Mouse (Mus musculus): ENCODE data around the gene Nln. TPM values are rescaled to one million over a fixed set of nuclear protein-coding genes. Genes with fewer than 3 reads are reported as not detected.

The Nln gene
- polyA plus RNA-seq, 1 experiment from 2014 or later: 25.2 TPM

DNA sequence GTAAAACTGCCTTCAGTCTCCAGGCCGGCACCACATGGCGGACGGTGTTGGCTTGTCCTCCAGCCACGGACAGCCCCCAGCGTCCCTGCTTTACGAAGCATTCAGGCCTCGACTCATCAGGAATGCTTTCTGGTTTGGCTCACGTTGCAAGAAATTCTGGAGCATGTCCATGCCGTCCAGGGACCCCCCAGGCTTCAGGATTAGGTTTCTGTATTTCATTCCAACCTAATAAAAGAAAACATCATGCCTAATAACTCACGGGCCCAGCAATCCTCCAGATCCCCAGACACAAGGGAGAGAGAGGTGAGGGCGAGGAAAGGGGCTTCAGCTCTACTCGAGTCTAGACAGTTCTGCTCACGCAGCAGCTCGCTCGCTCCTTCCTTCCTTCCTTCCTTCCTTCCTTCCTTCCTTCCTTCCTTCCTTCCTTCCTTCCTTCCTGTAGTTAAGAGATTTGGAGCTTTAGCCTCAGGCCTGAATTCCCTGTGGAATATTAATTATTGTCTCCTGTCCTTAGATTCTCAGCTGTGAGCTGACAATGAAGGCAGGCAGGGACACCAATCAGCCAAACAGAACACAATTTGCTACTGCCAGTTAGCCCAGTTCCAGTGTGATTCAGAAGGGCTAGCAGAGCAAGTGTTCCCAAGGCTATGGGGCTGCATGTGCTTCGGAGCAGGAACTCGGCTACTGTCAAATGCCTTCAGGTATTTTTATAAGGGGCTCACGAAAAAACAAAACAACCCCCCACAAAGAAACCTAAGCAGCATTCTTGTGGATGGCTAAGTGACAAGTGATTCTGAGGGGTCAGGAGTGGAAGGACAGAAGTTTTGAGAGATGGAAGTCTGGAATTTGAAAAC lies 84.3 kb downstream of the Nln start:
- H3K4me2 ChIP-seq (ENCODE audit: low read depth): no peak overlapping the region
- ATAC-seq (ENCODE audit: insufficient read depth, low FRiP score, low TSS enrichment) (no peak), DNase-seq (ENCODE audit: low spot score) (peak; percentile 36)
- no peaks in the 10 kb centered on the region for H3K27me3 ChIP-seq (ENCODE audit: control insufficient read depth, insufficient read depth, low read length)
- no peak overlapping the region for H3K4me3 ChIP-seq (ENCODE audit: low read depth, low read length)
- no peaks in the 10 kb centered on the region for H3K4me1 ChIP-seq (ENCODE audit: control insufficient read depth, insufficient read depth, low read length)
- no peaks in the 10 kb centered on the region; the same call in 1 of the 2 replicates for H3K36me3 ChIP-seq (ENCODE audit: control insufficient read depth, insufficient read depth, low read length)
- 68% methylated on average over 18 of the region's 18 CpGs for WGBS
- no peak overlapping the region for H3K27ac ChIP-seq (ENCODE audit: low read depth, low read length)
- H3K9ac ChIP-seq (ENCODE audit: low read length): no peak overlapping the region
- H3K9me3 ChIP-seq (ENCODE audit: control insufficient read depth, low read length): peaks cover 2% of the 10 kb centered on the region; the same call in 1 of the 2 replicates

DNA sequence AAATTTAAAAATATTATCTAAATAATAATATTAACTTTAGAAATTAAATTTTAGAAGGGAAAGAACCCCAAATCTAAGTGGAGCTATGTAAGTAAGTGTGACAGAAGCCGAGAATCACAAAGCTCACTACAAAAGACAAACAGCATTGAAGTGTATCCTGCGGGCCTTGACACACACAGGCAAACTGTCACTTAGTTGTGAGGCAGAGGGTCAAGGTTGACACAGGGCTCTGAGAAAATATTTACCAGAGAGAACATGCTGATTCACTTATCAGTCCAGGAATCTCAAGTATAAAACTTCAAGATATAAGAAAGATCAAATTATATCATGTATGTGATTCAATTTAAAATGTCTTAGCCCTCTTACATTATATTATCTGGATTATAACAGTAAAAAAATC lies 85.1 kb downstream of the Nln start:
- H3K4me1 ChIP-seq (ENCODE audit: control insufficient read depth, insufficient read depth, low read length): no peaks in the 10 kb centered on the region
- H3K9me3 ChIP-seq (ENCODE audit: control insufficient read depth, low read length): peaks cover 3% of the 10 kb centered on the region; the same call in 1 of the 2 replicates
- no peak overlapping the region for H3K9ac ChIP-seq (ENCODE audit: low read length)
- ATAC-seq (ENCODE audit: insufficient read depth, low FRiP score, low TSS enrichment) (no peak), DNase-seq (ENCODE audit: low spot score) (no peak)
- no peaks in the 10 kb centered on the region for H3K27me3 ChIP-seq (ENCODE audit: control insufficient read depth, insufficient read depth, low read length)
- WGBS: 68% methylated on average over 2 of the region's 2 CpGs
- no peak overlapping the region for H3K4me3 ChIP-seq (ENCODE audit: low read depth, low read length)
- no peak overlapping the region for H3K27ac ChIP-seq (ENCODE audit: low read depth, low read length)
- H3K4me2 ChIP-seq (ENCODE audit: low read depth): no peak overlapping the region
- no peaks in the 10 kb centered on the region; the same call in 1 of the 2 replicates for H3K36me3 ChIP-seq (ENCODE audit: control insufficient read depth, insufficient read depth, low read length)

DNA sequence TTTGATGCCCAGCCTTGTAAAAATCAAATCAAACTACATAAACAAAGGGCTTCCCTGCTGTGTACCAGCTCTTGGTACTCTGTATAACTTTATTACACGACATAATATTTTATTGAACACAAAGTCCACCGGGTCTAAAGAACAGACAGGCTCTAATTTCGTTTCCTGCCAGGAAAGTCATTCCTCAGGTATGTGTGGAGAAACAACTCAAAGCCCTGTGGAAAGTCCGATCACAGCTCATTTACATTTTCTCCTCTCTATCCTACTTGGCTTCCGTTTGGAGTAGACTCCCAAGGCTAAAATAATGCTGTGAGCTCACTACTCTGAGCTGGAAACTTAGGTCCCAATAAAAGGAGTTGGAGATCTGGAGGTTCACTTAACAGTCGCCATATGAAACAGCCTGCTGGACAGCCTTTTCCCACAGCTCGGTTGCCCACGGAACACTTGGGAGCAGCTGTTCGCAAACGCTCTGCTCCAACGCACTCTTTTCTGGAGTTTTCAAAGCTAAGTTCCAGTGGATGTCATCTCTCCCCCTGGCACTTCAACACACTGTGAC lies 86.0 kb downstream of the Nln start:
- DNase-seq (ENCODE audit: low spot score) (no peak), ATAC-seq (ENCODE audit: insufficient read depth, low FRiP score, low TSS enrichment) (no peak)
- Histone ChIP-seq H3K27me3 (ENCODE audit: control insufficient read depth, insufficient read depth, low read length) (no peaks in the 10 kb centered on the region), H3K27ac (ENCODE audit: low read depth, low read length) (no peak overlapping the region), H3K4me1 (ENCODE audit: control insufficient read depth, insufficient read depth, low read length) (no peaks in the 10 kb centered on the region), H3K4me2 (ENCODE audit: low read depth) (no peak overlapping the region), H3K4me3 (ENCODE audit: low read depth, low read length) (no peak overlapping the region), H3K9ac (ENCODE audit: low read length) (no peak overlapping the region), H3K36me3 (ENCODE audit: control insufficient read depth, insufficient read depth, low read length) (no peaks in the 10 kb centered on the region; the same call in 1 of the 2 replicates), H3K9me3 (ENCODE audit: control insufficient read depth, low read length) (peaks cover 3% of the 10 kb centered on the region; the same call in 1 of the 2 replicates)
- WGBS: 72% methylated on average over 11 of the region's 11 CpGs

DNA sequence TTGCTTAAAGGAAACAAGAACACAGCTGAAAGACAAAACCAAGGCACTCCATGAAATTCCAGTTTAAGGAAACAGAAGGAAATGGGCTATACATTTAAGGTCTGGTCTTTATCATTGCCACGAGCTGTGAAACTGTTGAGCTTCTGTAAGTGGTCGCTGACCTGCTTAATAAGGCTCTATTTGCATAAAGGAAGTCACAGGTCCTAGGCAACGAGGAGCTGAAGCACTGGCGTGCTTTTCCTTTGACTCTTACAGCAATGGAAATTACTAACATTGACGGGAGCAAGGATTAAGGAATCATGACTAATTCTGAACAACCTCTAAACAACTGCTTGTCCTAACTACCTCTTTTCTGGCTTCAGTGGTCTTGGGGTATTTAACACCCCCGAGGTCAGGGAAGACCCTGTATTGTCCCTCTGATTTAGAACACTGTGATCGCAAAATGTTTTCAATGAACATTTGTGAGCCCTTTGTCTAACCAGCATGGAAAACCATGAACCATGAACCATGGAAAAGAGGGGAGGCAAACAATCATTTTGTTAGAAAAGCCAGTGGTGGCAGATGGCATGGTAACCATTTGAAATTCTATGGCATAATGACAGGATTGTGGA lies 90.8 kb downstream of the Nln start:
- WGBS: 35% methylated on average over 7 of the region's 7 CpGs

DNA sequence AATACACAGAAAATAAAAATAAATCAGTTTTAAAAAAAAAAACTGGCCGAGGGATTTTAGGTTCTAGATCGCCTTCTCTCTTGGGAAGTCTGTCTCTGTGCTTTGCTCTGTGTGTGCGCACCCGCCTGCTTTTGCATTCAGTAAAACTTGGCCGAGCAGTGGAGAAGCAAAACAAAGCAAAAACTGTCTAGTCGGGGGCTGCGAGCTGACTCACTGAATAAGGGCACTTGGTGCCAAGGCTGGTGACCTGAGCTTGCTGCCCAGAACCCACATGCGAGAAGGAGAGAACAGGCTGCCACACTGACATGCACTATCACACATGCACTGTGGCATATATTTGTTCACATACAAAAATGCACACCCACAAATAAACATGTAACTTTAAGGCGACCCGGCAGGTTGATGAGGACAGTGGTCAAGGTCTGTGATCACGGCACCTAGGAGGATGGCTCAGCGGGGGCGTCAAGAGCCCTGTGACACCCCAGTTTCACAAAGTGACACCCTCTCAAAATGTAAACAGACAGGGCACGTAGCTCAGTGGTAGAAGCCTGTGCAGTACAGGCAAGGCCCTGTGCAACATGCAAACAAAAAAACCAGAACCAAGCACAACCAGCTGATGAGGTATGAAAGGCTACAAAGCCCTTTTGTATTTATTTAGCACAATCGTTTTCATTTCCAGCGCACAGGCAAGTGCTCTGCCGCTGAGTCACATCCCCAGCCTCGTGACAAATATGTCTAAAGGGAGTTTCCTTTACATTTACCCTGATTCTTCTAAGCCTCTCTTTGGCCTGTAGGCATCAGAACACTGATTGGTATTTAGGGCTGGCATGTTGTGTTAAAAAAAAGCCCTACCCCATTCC lies 93.9 kb downstream of the Nln start:
- Histone ChIP-seq H3K4me2 (ENCODE audit: low read depth) (no peak overlapping the region), H3K9ac (ENCODE audit: low read length) (no peak overlapping the region), H3K36me3 (ENCODE audit: control insufficient read depth, insufficient read depth, low read length) (no peaks in the 10 kb centered on the region), H3K4me1 (ENCODE audit: control insufficient read depth, insufficient read depth, low read length) (no peaks in the 10 kb centered on the region), H3K27me3 (ENCODE audit: control insufficient read depth, insufficient read depth, low read length) (no peaks in the 10 kb centered on the region), H3K27ac (ENCODE audit: low read depth, low read length) (no peak overlapping the region), H3K4me3 (ENCODE audit: low read depth, low read length) (no peak overlapping the region), H3K9me3 (ENCODE audit: control insufficient read depth, low read length) (peaks cover 3% of the 10 kb centered on the region; the same call in 1 of the 2 replicates)
- DNase-seq (ENCODE audit: low spot score) (no peak), ATAC-seq (ENCODE audit: insufficient read depth, low FRiP score, low TSS enrichment) (no peak)
- WGBS: 88% methylated on average over 18 of the region's 18 CpGs

More for the DNA sequence above, 90.8 kb downstream of the Nln start:
- Histone ChIP-seq H3K4me1 (ENCODE audit: control insufficient read depth, insufficient read depth, low read length) (no peaks in the 10 kb centered on the region), H3K9ac (ENCODE audit: low read length) (no peak overlapping the region), H3K27me3 (ENCODE audit: control insufficient read depth, insufficient read depth, low read length) (no peaks in the 10 kb centered on the region), H3K36me3 (ENCODE audit: control insufficient read depth, insufficient read depth, low read length) (no peaks in the 10 kb centered on the region), H3K4me3 (ENCODE audit: low read depth, low read length) (no peak overlapping the region), H3K9me3 (ENCODE audit: control insufficient read depth, low read length) (peaks cover 3% of the 10 kb centered on the region; the same call in 1 of the 2 replicates), H3K4me2 (ENCODE audit: low read depth) (no peak overlapping the region), H3K27ac (ENCODE audit: low read depth, low read length) (no peak overlapping the region)
- DNase-seq (ENCODE audit: low spot score) (peak; percentile 27), ATAC-seq (ENCODE audit: insufficient read depth, low FRiP score, low TSS enrichment) (peak; percentile 78)

DNA sequence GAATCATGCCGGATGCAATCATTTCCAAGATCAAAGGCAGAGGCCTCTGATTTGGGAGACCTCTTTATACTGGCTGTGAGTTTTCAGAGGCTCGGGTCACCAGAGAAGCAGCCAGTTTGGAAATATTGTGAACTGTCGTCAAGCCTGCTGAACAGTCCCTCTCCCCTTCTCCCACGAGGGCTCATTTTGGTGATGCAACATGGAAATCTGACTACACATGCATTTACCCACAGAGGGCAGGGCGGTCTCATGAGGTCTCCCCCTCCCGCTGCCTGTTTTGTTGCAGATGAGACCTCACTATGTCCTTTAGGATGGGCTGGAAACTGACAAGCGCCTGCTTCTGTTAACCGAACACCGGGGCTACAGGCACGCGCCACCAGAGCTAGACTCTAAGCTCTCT lies 95.4 kb downstream of the Nln start:
- ATAC-seq (ENCODE audit: insufficient read depth, low FRiP score, low TSS enrichment) (no peak), DNase-seq (ENCODE audit: low spot score) (no peak)
- 89% methylated on average over 11 of the region's 11 CpGs for WGBS
- Histone ChIP-seq H3K4me1 (ENCODE audit: control insufficient read depth, insufficient read depth, low read length) (no peaks in the 10 kb centered on the region), H3K9ac (ENCODE audit: low read length) (no peak overlapping the region), H3K4me2 (ENCODE audit: low read depth) (no peak overlapping the region), H3K4me3 (ENCODE audit: low read depth, low read length) (no peak overlapping the region), H3K27ac (ENCODE audit: low read depth, low read length) (no peak overlapping the region), H3K27me3 (ENCODE audit: control insufficient read depth, insufficient read depth, low read length) (no peaks in the 10 kb centered on the region), H3K36me3 (ENCODE audit: control insufficient read depth, insufficient read depth, low read length) (no peaks in the 10 kb centered on the region), H3K9me3 (ENCODE audit: control insufficient read depth, low read length) (no peaks in the 10 kb centered on the region)

DNA sequence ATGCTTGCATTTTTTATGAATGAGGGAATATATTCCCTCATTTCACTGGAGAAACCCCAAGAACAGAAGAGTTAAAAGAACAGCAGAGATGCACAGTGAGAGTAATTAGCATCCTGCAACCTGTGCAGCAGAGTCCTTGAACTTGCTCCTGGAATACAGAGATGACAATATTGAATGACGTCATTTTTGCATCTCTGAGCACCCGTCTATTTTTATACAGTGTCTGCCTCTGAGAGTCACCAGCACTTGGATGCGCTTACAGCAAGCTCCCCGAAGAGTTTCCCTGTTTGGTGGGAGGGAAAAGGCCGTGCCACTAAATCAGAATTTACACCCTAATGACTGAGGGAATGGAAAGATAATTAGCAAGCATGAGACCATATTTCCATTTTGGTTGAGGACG lies 96.0 kb downstream of the Nln start:
- 84% methylated on average over 6 of the region's 6 CpGs for WGBS
- H3K4me3 ChIP-seq (ENCODE audit: low read depth, low read length): no peak overlapping the region
- H3K27me3 ChIP-seq (ENCODE audit: control insufficient read depth, insufficient read depth, low read length): no peaks in the 10 kb centered on the region
- ATAC-seq (ENCODE audit: insufficient read depth, low FRiP score, low TSS enrichment): no peak
- no peak overlapping the region for H3K27ac ChIP-seq (ENCODE audit: low read depth, low read length)
- H3K9ac ChIP-seq (ENCODE audit: low read length): no peak overlapping the region
- no peak for DNase-seq (ENCODE audit: low spot score)
- H3K36me3 ChIP-seq (ENCODE audit: control insufficient read depth, insufficient read depth, low read length): no peaks in the 10 kb centered on the region
- H3K9me3 ChIP-seq (ENCODE audit: control insufficient read depth, low read length): no peaks in the 10 kb centered on the region
- H3K4me1 ChIP-seq (ENCODE audit: control insufficient read depth, insufficient read depth, low read length): no peaks in the 10 kb centered on the region
- H3K4me2 ChIP-seq (ENCODE audit: low read depth): no peak overlapping the region

DNA sequence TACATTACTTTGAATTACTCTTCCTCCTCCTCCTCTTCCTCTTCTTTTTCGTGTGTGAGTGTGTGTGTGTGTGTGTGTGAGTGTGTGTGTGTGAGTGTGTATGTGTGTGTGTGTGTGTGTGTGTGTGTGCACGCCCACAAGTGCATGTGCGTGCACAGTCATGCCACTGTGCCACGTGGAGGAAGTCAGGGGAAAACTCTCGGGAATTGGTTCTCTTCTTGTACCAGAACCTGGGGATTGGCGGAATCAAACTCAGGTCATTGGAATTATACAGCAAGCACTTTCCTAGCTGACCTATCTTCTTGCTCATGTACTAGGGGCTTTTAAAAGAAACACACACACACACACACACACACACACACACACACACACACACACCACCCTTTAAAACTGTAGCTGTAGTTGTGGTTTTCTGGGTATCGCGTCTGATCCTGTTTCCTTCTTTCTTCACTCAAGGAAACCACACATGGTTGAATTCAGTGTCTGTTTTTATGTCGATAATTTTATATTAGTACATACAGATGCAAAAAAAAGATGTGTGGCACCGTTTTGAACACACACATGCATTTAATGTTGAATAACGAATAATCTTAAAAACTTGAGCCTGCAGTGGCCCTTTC lies 97.1 kb downstream of the Nln start:
- Histone ChIP-seq H3K4me2 (ENCODE audit: low read depth) (no peak overlapping the region), H3K4me3 (ENCODE audit: low read depth, low read length) (no peak overlapping the region), H3K36me3 (ENCODE audit: control insufficient read depth, insufficient read depth, low read length) (no peaks in the 10 kb centered on the region), H3K9ac (ENCODE audit: low read length) (no peak overlapping the region), H3K4me1 (ENCODE audit: control insufficient read depth, insufficient read depth, low read length) (no peaks in the 10 kb centered on the region), H3K27me3 (ENCODE audit: control insufficient read depth, insufficient read depth, low read length) (no peaks in the 10 kb centered on the region), H3K9me3 (ENCODE audit: control insufficient read depth, low read length) (no peaks in the 10 kb centered on the region), H3K27ac (ENCODE audit: low read depth, low read length) (no peak overlapping the region)
- WGBS: 92% methylated on average over 11 of the region's 11 CpGs
- DNase-seq (ENCODE audit: low spot score) (no peak), ATAC-seq (ENCODE audit: insufficient read depth, low FRiP score, low TSS enrichment) (no peak)
